Mouse (Mus musculus): ENCODE results near the gene Cox6b1. TPM values are rescaled to one million over a fixed set of nuclear protein-coding genes. Genes with fewer than 3 reads are reported as not detected.

Cox6b1 gene
- polyA plus RNA-seq, 1 experiment, result 1,575 TPM

GRCm38 (mm10) chr7:30610043-30610442 is 15.9 kb downstream of the Cox6b1 start:
- H3K27me3 ChIP-seq (replicated peaks; ENCODE audit: control insufficient read depth, insufficient read depth, low read length), result no peaks in the 10 kb centered on the region
- TF ChIP-seq POLR2A (IDR thresholded peaks at IDR 0.05; ENCODE audit: low read depth, low read length) (no peak), CTCF (conservative IDR thresholded peaks at IDR 0.05; ENCODE audit: insufficient read depth, insufficient read length, low read depth, low read length) (no peak)
- no peak for DNase-seq
- WGBS, result 53% methylated on average over 7 of the region's 7 CpGs
- no peaks in the 10 kb centered on the region for H3K36me3 ChIP-seq (ENCODE audit: control insufficient read depth, insufficient read depth, low read length)
- H3K27ac ChIP-seq (ENCODE audit: insufficient read depth, low read depth, low read length), result no peak overlapping the region
- H3K4me3 ChIP-seq (ENCODE audit: insufficient read depth, low read depth, low read length), result no peak overlapping the region
- no peaks in the 10 kb centered on the region; the same call in 1 of the 2 replicates for H3K4me1 ChIP-seq (ENCODE audit: control insufficient read depth, insufficient read depth, low read length)

- 52% methylated on average over 16 of the region's 16 CpGs for WGBS
- H3K4me1 ChIP-seq (ENCODE audit: control insufficient read depth, insufficient read depth, low read length), result peaks cover 1% of the 10 kb centered on the region
- DNase-seq, result no peak
- no peaks in the 10 kb centered on the region for H3K36me3 ChIP-seq (ENCODE audit: control insufficient read depth, insufficient read depth, low read length)
- H3K4me3 ChIP-seq (ENCODE audit: insufficient read depth, low read depth, low read length), result no peak overlapping the region
- no peak overlapping the region for H3K27ac ChIP-seq (ENCODE audit: insufficient read depth, low read depth, low read length)
- TF ChIP-seq CTCF (conservative IDR thresholded peaks at IDR 0.05; ENCODE audit: insufficient read depth, insufficient read length, low read depth, low read length), result no peak
- H3K27me3 ChIP-seq (replicated peaks; ENCODE audit: control insufficient read depth, insufficient read depth, low read length), result no peaks in the 10 kb centered on the region
Measured at GRCm38 (mm10) chr7:30608476-30608875, 17.5 kb downstream of the Cox6b1 start.

GRCm38 (mm10) chr7:30607706-30608309 is 18.1 kb downstream of the Cox6b1 start:
- Histone ChIP-seq H3K27ac (ENCODE audit: insufficient read depth, low read depth, low read length) (no peak overlapping the region), H3K4me3 (ENCODE audit: insufficient read depth, low read depth, low read length) (no peak overlapping the region), H3K27me3 (replicated peaks; ENCODE audit: control insufficient read depth, insufficient read depth, low read length) (no peaks in the 10 kb centered on the region), H3K4me1 (ENCODE audit: control insufficient read depth, insufficient read depth, low read length) (peaks cover 8% of the 10 kb centered on the region), H3K36me3 (ENCODE audit: control insufficient read depth, insufficient read depth, low read length) (no peaks in the 10 kb centered on the region)
- WGBS, result 29% methylated on average over 8 of the region's 8 CpGs
- TF ChIP-seq POLR2A (IDR thresholded peaks at IDR 0.05; ENCODE audit: low read depth, low read length) (no peak), CTCF (conservative IDR thresholded peaks at IDR 0.05; ENCODE audit: insufficient read depth, insufficient read length, low read depth, low read length) (peak; percentile 76)
- peak; percentile 61 for DNase-seq

GRCm38 (mm10) chr7:30604944-30605343 is 21.0 kb downstream of the Cox6b1 start:
- no peak for DNase-seq
- Histone ChIP-seq H3K27ac (ENCODE audit: insufficient read depth, low read depth, low read length) (no peak overlapping the region), H3K4me1 (ENCODE audit: control insufficient read depth, insufficient read depth, low read length) (peaks cover 8% of the 10 kb centered on the region), H3K27me3 (replicated peaks; ENCODE audit: control insufficient read depth, insufficient read depth, low read length) (no peaks in the 10 kb centered on the region), H3K4me3 (ENCODE audit: insufficient read depth, low read depth, low read length) (no peak overlapping the region), H3K36me3 (ENCODE audit: control insufficient read depth, insufficient read depth, low read length) (no peaks in the 10 kb centered on the region)
- WGBS, result 87% methylated on average over 8 of the region's 8 CpGs
- no peak for TF ChIP-seq POLR2A (IDR thresholded peaks at IDR 0.05; ENCODE audit: low read depth, low read length)
- TF ChIP-seq CTCF (conservative IDR thresholded peaks at IDR 0.05; ENCODE audit: insufficient read depth, insufficient read length, low read depth, low read length), result no peak

- Histone ChIP-seq H3K4me3 (ENCODE audit: insufficient read depth, low read depth, low read length) (no peak overlapping the region), H3K4me1 (ENCODE audit: control insufficient read depth, insufficient read depth, low read length) (peaks cover 8% of the 10 kb centered on the region), H3K36me3 (ENCODE audit: control insufficient read depth, insufficient read depth, low read length) (no peaks in the 10 kb centered on the region), H3K27ac (ENCODE audit: insufficient read depth, low read depth, low read length) (no peak overlapping the region), H3K27me3 (replicated peaks; ENCODE audit: control insufficient read depth, insufficient read depth, low read length) (no peaks in the 10 kb centered on the region)
- WGBS, result 41% methylated on average over 8 of the region's 8 CpGs
- TF ChIP-seq POLR2A (IDR thresholded peaks at IDR 0.05; ENCODE audit: low read depth, low read length) (no peak), CTCF (conservative IDR thresholded peaks at IDR 0.05; ENCODE audit: insufficient read depth, insufficient read length, low read depth, low read length) (no peak)
- no peak for DNase-seq
Measured at GRCm38 (mm10) chr7:30604424-30604823, 21.5 kb downstream of the Cox6b1 start.

GRCm38 (mm10) chr7:30602583-30602982 is 23.4 kb downstream of the Cox6b1 start:
- Histone ChIP-seq H3K36me3 (ENCODE audit: control insufficient read depth, insufficient read depth, low read length) (no peaks in the 10 kb centered on the region), H3K4me1 (ENCODE audit: control insufficient read depth, insufficient read depth, low read length) (peaks cover 8% of the 10 kb centered on the region), H3K27ac (ENCODE audit: insufficient read depth, low read depth, low read length) (peak overlapping the region; percentile 83), H3K4me3 (ENCODE audit: insufficient read depth, low read depth, low read length) (no peak overlapping the region), H3K27me3 (replicated peaks; ENCODE audit: control insufficient read depth, insufficient read depth, low read length) (no peaks in the 10 kb centered on the region; the same call in 1 of the 2 replicates)
- WGBS, result 6% methylated on average over 3 of the region's 3 CpGs
- peak; percentile 82 for DNase-seq
- TF ChIP-seq POLR2A (IDR thresholded peaks at IDR 0.05; ENCODE audit: low read depth, low read length), result no peak
- TF ChIP-seq CTCF (conservative IDR thresholded peaks at IDR 0.05; ENCODE audit: insufficient read depth, insufficient read length, low read depth, low read length), result no peak

GRCm38 (mm10) chr7:30600651-30601050 is 25.3 kb downstream of the Cox6b1 start:
- Histone ChIP-seq H3K27me3 (replicated peaks; ENCODE audit: control insufficient read depth, insufficient read depth, low read length) (no peaks in the 10 kb centered on the region; the same call in 1 of the 2 replicates), H3K27ac (ENCODE audit: insufficient read depth, low read depth, low read length) (peak overlapping the region; percentile 89), H3K4me3 (ENCODE audit: insufficient read depth, low read depth, low read length) (no peak overlapping the region), H3K4me1 (ENCODE audit: control insufficient read depth, insufficient read depth, low read length) (peaks cover 8% of the 10 kb centered on the region), H3K36me3 (ENCODE audit: control insufficient read depth, insufficient read depth, low read length) (no peaks in the 10 kb centered on the region)
- 54% methylated on average over 7 of the region's 7 CpGs for WGBS
- DNase-seq, result peak; percentile 70
- TF ChIP-seq CTCF (conservative IDR thresholded peaks at IDR 0.05; ENCODE audit: insufficient read depth, insufficient read length, low read depth, low read length) (no peak), POLR2A (IDR thresholded peaks at IDR 0.05; ENCODE audit: low read depth, low read length) (no peak)

Measured in kidney, adult 2 months (tissue).